Mouse (Mus musculus): ENCODE data around the gene Exoc4. TPM values are rescaled to one million over a fixed set of nuclear protein-coding genes. Genes with fewer than 3 reads are reported as not detected.

Exoc4 gene
- polyA plus RNA-seq, 1 experiment from 2014 or later: 5.0 TPM

DNA sequence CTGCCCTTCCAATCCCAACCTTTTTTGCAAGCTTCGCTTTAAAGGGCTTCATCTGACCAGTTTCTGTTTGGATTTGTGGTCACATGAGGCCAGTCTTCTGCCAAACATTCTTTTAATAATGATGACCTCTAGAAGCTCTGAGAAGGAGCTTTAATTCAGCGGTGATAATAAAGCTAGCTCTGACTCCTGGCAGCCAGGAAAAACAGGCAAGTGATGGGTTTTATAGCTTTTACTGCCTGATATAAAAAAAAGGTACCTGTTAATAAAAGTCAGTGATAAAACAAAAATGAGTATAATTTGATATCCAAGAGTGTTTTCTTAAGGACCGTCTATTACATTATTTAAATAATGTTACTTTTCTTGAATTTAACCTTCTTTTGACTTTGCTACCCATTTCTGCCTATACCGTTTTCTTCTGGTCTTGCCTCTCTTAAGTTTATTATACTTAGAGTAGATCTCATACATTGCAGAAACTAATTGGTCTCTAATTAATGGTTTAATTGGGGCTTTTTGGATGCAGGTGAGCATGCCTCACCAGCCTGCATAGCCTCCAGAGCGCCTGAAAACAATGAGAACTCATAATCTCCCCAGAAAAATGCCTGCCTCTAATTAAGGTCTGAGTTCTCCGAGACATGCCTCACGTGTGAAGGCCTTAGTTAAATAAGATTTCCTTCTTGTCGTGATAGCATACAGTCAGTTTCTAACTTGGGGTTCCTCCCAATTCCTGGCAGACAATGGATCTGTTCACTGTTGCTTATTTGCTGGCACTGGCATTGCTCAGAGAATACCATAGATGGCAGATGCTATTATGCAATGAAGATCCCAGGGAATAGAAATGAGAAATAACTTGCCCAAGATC lies 681.4 kb downstream of the Exoc4 start:
- DNase-seq (no peak), ATAC-seq (no peak)
- WGBS (ENCODE audit: insufficient replicate concordance): 75% methylated on average over 8 of the region's 8 CpGs
- H3K9me3 ChIP-seq (ENCODE audit: low read length): no peaks in the 10 kb centered on the region
- H3K4me1 ChIP-seq (ENCODE audit: insufficient read depth): no peaks in the 10 kb centered on the region
- no peak for TF ChIP-seq EP300 (IDR thresholded peaks at IDR 0.05; ENCODE audit: low read depth)
- no peak for TF ChIP-seq CTCF (IDR thresholded peaks at IDR 0.05; ENCODE audit: low read depth)
- no peak overlapping the region for H3K4me2 ChIP-seq (ENCODE audit: low read depth, low read length)
- no peaks in the 10 kb centered on the region for H3K36me3 ChIP-seq (replicated peaks; ENCODE audit: insufficient read depth, low read length)
- no peak overlapping the region for H3K27ac ChIP-seq (ENCODE audit: low read depth)
- H3K9ac ChIP-seq (replicated peaks): no peak overlapping the region
- no peak overlapping the region for H3K4me3 ChIP-seq (ENCODE audit: low read depth, low read length)
- H3K27me3 ChIP-seq (ENCODE audit: insufficient read depth, low read length): no peaks in the 10 kb centered on the region

DNA sequence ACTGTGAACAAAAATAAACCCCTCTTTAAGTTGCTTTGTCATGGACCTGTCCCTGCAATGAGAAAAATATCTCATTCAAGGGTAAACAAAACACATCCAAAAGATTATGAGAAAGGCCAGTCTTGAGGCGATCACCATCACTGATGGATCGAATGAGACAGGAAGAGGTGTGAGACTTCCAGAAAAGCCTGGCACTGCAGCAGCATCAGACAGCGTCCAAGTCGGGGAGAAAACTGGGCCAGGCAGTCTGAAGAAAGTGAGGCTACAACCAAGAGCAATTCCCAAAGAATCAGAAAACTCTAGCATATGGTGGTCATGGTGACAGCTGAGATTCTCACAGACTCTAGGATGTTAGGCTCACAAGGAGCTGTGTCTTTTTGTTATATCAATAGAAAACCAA lies 689.0 kb downstream of the Exoc4 start:
- ATAC-seq: no peak

DNA sequence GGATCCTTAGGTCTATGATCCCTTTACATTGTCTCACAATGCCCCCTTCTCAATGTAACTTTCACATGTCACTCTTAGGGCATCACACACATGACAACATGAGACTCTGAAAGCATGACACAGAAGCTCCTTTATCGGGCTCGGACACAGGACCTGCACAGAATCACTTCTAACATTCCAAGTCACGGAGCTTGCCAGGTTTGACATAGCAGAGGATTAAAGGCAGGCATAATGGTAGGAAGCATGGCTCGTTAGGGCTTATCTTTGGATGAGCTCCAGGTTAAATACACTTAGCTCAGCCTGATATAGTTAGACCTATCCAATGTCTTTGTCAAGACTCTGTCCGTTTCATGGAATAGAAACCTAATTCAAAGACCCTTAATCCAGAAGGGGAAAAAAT lies 690.3 kb downstream of the Exoc4 start:
- no peaks in the 10 kb centered on the region for H3K36me3 ChIP-seq (replicated peaks; ENCODE audit: insufficient read depth, low read length)
- no peaks in the 10 kb centered on the region for H3K4me1 ChIP-seq (ENCODE audit: insufficient read depth)
- no peaks in the 10 kb centered on the region for H3K9me3 ChIP-seq (ENCODE audit: low read length)
- H3K27me3 ChIP-seq (ENCODE audit: insufficient read depth, low read length): no peaks in the 10 kb centered on the region
- TF ChIP-seq CTCF (IDR thresholded peaks at IDR 0.05; ENCODE audit: low read depth): no peak
- no peak for TF ChIP-seq EP300 (IDR thresholded peaks at IDR 0.05; ENCODE audit: low read depth)
- WGBS (ENCODE audit: insufficient replicate concordance): 66% methylated on average over 5 of the region's 5 CpGs
- no peak overlapping the region for H3K27ac ChIP-seq (ENCODE audit: low read depth)
- H3K9ac ChIP-seq (replicated peaks): no peak overlapping the region
- H3K4me3 ChIP-seq (ENCODE audit: low read depth, low read length): no peak overlapping the region
- no peak overlapping the region for H3K4me2 ChIP-seq (ENCODE audit: low read depth, low read length)
- no peak for DNase-seq
- ATAC-seq: no peak

More for the DNA sequence above, 689.0 kb downstream of the Exoc4 start:
- no peak for DNase-seq
- Histone ChIP-seq H3K9ac (replicated peaks) (no peak overlapping the region), H3K27ac (ENCODE audit: low read depth) (no peak overlapping the region), H3K27me3 (ENCODE audit: insufficient read depth, low read length) (no peaks in the 10 kb centered on the region), H3K9me3 (ENCODE audit: low read length) (no peaks in the 10 kb centered on the region), H3K4me2 (ENCODE audit: low read depth, low read length) (no peak overlapping the region), H3K36me3 (replicated peaks; ENCODE audit: insufficient read depth, low read length) (no peaks in the 10 kb centered on the region), H3K4me1 (ENCODE audit: insufficient read depth) (no peaks in the 10 kb centered on the region), H3K4me3 (ENCODE audit: low read depth, low read length) (no peak overlapping the region)
- TF ChIP-seq CTCF (IDR thresholded peaks at IDR 0.05; ENCODE audit: low read depth) (no peak), EP300 (IDR thresholded peaks at IDR 0.05; ENCODE audit: low read depth) (no peak)
- 90% methylated on average over 4 of the region's 4 CpGs for WGBS (ENCODE audit: insufficient replicate concordance)

DNA sequence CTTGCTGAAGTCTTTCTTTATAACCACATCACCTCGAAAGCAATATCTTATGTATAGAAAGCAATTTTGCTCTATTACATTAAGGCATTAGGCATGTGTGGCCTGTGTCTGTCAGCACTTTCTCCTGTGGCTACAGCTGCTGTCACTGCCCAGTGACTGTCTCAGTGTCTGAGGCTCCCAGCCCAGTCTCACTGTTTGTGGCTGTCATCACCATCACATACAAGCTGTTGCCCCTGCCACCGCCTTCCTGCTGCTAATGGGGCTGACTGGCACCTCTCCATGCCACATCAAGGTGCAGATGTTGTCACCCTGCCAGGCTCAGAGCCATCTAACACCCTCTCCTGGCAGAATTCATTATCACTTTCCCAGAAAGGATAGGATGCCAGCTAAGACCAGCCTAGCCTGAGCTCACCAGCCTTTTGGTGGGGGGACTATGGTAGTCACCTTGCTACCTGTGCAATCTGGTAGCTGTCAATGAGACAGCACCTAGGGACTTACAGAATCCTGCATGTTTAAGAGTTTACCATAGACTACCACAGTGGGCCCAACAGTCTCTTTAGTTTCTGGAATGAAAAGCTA lies 698.1 kb downstream of the Exoc4 start:
- ATAC-seq (no peak), DNase-seq (no peak)
- Histone ChIP-seq H3K9ac (replicated peaks) (no peak overlapping the region), H3K9me3 (ENCODE audit: low read length) (no peaks in the 10 kb centered on the region), H3K27ac (ENCODE audit: low read depth) (no peak overlapping the region), H3K4me1 (ENCODE audit: insufficient read depth) (no peaks in the 10 kb centered on the region), H3K27me3 (ENCODE audit: insufficient read depth, low read length) (no peaks in the 10 kb centered on the region), H3K4me3 (ENCODE audit: low read depth, low read length) (no peak overlapping the region), H3K36me3 (replicated peaks; ENCODE audit: insufficient read depth, low read length) (no peaks in the 10 kb centered on the region), H3K4me2 (ENCODE audit: low read depth, low read length) (no peak overlapping the region)
- WGBS (ENCODE audit: insufficient replicate concordance): 67% methylated on average over 2 of the region's 2 CpGs
- no peak for TF ChIP-seq CTCF (IDR thresholded peaks at IDR 0.05; ENCODE audit: low read depth)
- no peak for TF ChIP-seq EP300 (IDR thresholded peaks at IDR 0.05; ENCODE audit: low read depth)

DNA sequence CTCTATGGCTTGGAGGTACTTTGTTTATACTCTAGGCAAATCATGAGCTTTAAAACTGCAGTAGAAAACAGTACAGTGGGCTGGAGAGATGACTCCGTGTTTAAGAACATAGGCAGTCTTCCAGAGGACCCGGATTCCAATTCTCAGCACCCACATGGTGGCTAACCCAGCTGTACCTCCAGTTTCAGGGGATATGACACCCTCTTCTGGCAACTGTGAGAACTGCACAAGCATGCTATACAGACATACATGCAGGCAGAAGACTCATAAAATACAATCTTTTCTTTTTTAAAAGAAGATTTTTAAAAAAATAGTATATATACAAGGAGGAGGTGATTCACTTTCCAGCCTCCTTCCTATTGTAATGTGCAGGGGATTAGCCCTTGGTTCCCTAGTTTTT lies 701.2 kb downstream of the Exoc4 start:
- H3K4me2 ChIP-seq (ENCODE audit: low read depth, low read length): no peak overlapping the region
- no peaks in the 10 kb centered on the region for H3K27me3 ChIP-seq (ENCODE audit: insufficient read depth, low read length)
- no peak overlapping the region for H3K4me3 ChIP-seq (ENCODE audit: low read depth, low read length)
- WGBS (ENCODE audit: insufficient replicate concordance): 85% methylated on average over 2 of the region's 2 CpGs
- H3K36me3 ChIP-seq (replicated peaks; ENCODE audit: insufficient read depth, low read length): no peaks in the 10 kb centered on the region
- no peaks in the 10 kb centered on the region for H3K4me1 ChIP-seq (ENCODE audit: insufficient read depth)
- DNase-seq (no peak), ATAC-seq (no peak)
- TF ChIP-seq EP300 (IDR thresholded peaks at IDR 0.05; ENCODE audit: low read depth) (no peak), CTCF (IDR thresholded peaks at IDR 0.05; ENCODE audit: low read depth) (peak; percentile 22; the same call in 1 of the 2 replicates)
- H3K27ac ChIP-seq (ENCODE audit: low read depth): no peak overlapping the region
- no peak overlapping the region for H3K9ac ChIP-seq (replicated peaks)
- no peaks in the 10 kb centered on the region for H3K9me3 ChIP-seq (ENCODE audit: low read length)

DNA sequence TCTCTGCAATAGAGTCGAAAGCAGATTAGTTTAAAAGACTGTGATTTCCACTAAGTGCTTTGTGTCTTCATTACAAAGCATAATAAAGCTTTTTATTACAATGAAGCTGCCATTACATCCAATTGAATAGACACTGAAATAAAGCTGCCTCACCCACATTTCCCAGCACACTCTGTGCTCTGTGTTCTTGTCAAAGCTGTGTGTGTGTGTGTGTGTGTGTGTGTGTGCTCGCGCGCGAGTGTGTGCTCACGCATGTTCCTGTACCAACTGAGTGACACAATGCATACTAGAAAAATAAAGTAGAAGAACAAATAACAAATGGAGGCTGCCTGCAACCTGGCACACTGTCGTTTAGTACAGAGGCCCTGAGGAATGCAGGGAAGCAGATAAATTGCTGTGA lies 706.6 kb downstream of the Exoc4 start:
- no peak overlapping the region for H3K9ac ChIP-seq (replicated peaks)
- no peaks in the 10 kb centered on the region for H3K4me1 ChIP-seq (ENCODE audit: insufficient read depth)
- WGBS (ENCODE audit: insufficient replicate concordance): 83% methylated on average over 7 of the region's 7 CpGs
- H3K9me3 ChIP-seq (ENCODE audit: low read length): no peaks in the 10 kb centered on the region
- TF ChIP-seq CTCF (IDR thresholded peaks at IDR 0.05; ENCODE audit: low read depth): no peak
- no peak for TF ChIP-seq EP300 (IDR thresholded peaks at IDR 0.05; ENCODE audit: low read depth)
- ATAC-seq: no peak
- no peak overlapping the region for H3K4me3 ChIP-seq (ENCODE audit: low read depth, low read length)
- no peaks in the 10 kb centered on the region for H3K36me3 ChIP-seq (replicated peaks; ENCODE audit: insufficient read depth, low read length)
- H3K27me3 ChIP-seq (ENCODE audit: insufficient read depth, low read length): no peaks in the 10 kb centered on the region
- H3K4me2 ChIP-seq (ENCODE audit: low read depth, low read length): no peak overlapping the region
- DNase-seq: no peak
- H3K27ac ChIP-seq (ENCODE audit: low read depth): no peak overlapping the region
